Mouse (Mus musculus) olfactory bulb, adult 2 months (tissue): Measurements from ENCODE around the gene Cops2.

Source experiments
- CTCF ChIP-seq: fragments of 200-500 bp; IDR thresholded peaks from 2 replicates; pipeline ENCODE4 v1.5.1; 2012; ENCODE audit warnings: low read depth, mild to moderate bottlenecking, low read length, moderate library complexity; ENCODE audit not compliant: insufficient read depth
- POLR2A ChIP-seq: fragments of 200-500 bp; IDR thresholded peaks from 2 replicates; pipeline ENCODE4 v1.6.1; 2012; ENCODE audit warnings: mild to moderate bottlenecking, low read depth, low read length, moderate library complexity; ENCODE audit not compliant: insufficient read depth

DNA sequence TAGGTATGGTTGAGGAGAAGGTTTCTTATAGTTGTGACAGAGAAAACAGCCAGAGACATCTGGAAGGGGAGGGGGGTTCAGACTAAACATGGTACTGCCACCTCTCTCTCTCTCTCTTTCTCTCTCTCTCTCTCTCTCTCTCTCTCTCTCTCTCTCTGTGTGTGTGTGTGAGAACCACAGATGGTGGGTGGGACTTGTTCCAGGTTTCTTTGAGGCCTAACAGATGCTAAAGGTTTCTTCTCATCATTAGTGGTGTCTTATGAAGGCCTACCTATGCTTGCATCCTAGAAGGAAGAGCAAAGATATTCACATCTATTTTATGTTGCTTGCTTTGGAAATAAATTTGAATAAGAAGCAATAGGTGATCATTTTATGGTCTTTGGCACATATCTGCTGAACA lies 6.6 kb upstream of the Cops2 start:
- no peak for TF ChIP-seq POLR2A
- no peak for TF ChIP-seq CTCF
